ENCODE assay signal across 31 mouse cellular contexts in the genomic region with DNA sequence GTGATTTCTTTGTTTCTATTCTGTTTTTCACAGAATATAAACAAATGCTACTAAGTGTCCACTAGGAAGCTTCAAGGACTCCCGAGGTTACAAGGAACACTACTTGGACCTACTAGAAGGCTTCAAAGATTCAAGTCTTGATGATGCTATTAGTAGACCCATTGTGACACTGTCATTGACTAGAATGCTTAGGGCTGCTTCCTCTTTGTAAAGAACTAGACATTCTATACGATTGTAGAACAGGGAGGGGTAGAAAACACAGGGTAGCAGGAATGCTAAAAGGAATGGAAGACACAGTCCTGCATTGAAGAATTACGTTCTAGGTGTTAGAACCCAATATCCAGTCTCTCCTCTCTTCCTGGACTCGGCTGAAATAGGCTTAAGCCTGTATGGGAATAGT. TPM values are rescaled to one million over a fixed set of nuclear protein-coding genes. Genes with fewer than 3 reads are reported as not detected.
"Had no signal": no experiment of that assay in that cellular context is flagged by ENCODE, and none has a peak within 500 bp of the region (broad histone marks: within the 10 kb centered on the region; RNA-seq: fewer than 3 reads in every experiment).

A gene (minus strand): TSS at position 101 of the 400 bp plus-strand sequence.

- H3K36me3 ChIP-seq: heart, embryonic 10.5 days; heart, embryonic 12.5 days; kidney, embryonic 15.5 days; limb, embryonic 13.5 days; limb, embryonic 15.5 days; liver, embryonic 12.5 days had no signal

- H3K27me3 ChIP-seq: kidney, embryonic 15.5 days; limb, embryonic 13.5 days; limb, embryonic 15.5 days; liver, embryonic 12.5 days had no signal

- H3K4me3 ChIP-seq: gastrocnemius, adult 2 months; heart, embryonic 10.5 days; heart, embryonic 12.5 days; kidney, embryonic 15.5 days; limb, embryonic 13.5 days; limb, embryonic 15.5 days; liver, embryonic 12.5 days had no signal

- H3K4me1 ChIP-seq: heart, embryonic 10.5 days; heart, embryonic 12.5 days; limb, embryonic 15.5 days had no signal

- H3K9ac ChIP-seq: heart, embryonic 12.5 days; hindbrain, embryonic 14.5 days; kidney, embryonic 15.5 days; limb, embryonic 13.5 days; limb, embryonic 15.5 days; liver, embryonic 12.5 days had no signal

- H3K27ac ChIP-seq: heart, embryonic 10.5 days; hindbrain, embryonic 14.5 days; kidney, embryonic 15.5 days; kidney, postnatal 0 days; limb, embryonic 13.5 days; limb, embryonic 15.5 days; liver, embryonic 12.5 days had no signal

- H3K9me3 ChIP-seq: heart, embryonic 10.5 days; heart, embryonic 12.5 days; kidney, embryonic 15.5 days; limb, embryonic 13.5 days; limb, embryonic 15.5 days; liver, embryonic 12.5 days had no signal

- DNase-seq: gastrocnemius, adult 2 months; gastrocnemius, postnatal 10 days; gastrocnemius, postnatal 25 days; heart, adult 18-20 months; heart, postnatal 10 days; heart, postnatal 36 days; kidney, adult 11 months; kidney, adult 2 months; kidney, adult 9 months; kidney, postnatal 14 days; kidney, postnatal 36 days; layer of hippocampus, adult 9-11 months; layer of hippocampus, postnatal 36 days; left cerebral cortex, postnatal 4 days had no signal

- H3K4me2 ChIP-seq: heart, embryonic 12.5 days; hindbrain, embryonic 14.5 days; kidney, embryonic 15.5 days; limb, embryonic 13.5 days; limb, embryonic 15.5 days; liver, embryonic 12.5 days had no signal

- ATAC-seq: hindbrain, embryonic 16.5 days; inflammation-experienced regulatory T-cells, adult 6 months; liver, embryonic 12.5 days had no signal

RNA-seq across cellular contexts. Expression of the gene that starts here (rescaled TPM):
- total RNA-seq: heart, postnatal 10 days; hematopoietic stem cell, adult 5-6 weeks; left cerebral cortex, postnatal 10 days; liver, adult 2 months had no signal
- polyA plus RNA-seq: heart, embryonic 12.5 days; heart, embryonic 14.5 days; heart, embryonic 16.5 days; hindbrain, embryonic 16.5 days; inflammation-experienced regulatory T-cells, adult 6 months; kidney, embryonic 15.5 days; kidney, postnatal 0 days; large intestine, adult 2 months; limb, embryonic 11.5 days; limb, embryonic 15.5 days; liver, adult 2 months; liver, embryonic 12.5 days had no signal
